Mouse (Mus musculus) Patski (cell line): ENCODE measurements around the gene Commd7. TPM values are rescaled to one million over a fixed set of nuclear protein-coding genes. Genes with fewer than 3 reads are reported as not detected.

Experiments used
- ATAC-seq: fragments of 100-300 bp; one replicate; pipeline ENCODE4 v1.8.0; 2021
- CTCF ChIA-PET: fragments of 350-600 bp; sonication (Branson Sonifier 250); formaldehyde crosslinking; loops from one replicate; lab custom pipeline; 2022; ENCODE audit warnings: inconsistent platforms; lab: Charles Lee
- POLR2A ChIA-PET: fragments of 350-600 bp; sonication (Branson Sonifier 250); formaldehyde crosslinking; loops from one replicate; lab custom pipeline; 2022; ENCODE audit warnings: antibody characterized with exemption, inconsistent platforms; lab: Charles Lee
- DNase-seq: peaks from one replicate; pipeline ENCODE4 v3.0.0-alpha.2; 2011; ENCODE audit warnings: low read depth, low spot score
- H3K27me3 ChIP-seq: fragments of 371-371 bp; one replicate; pipeline ENCODE4 v1.5.1; 2021
- CTCF ChIP-seq: fragments of 100-300 bp; IDR thresholded peaks from one replicate; pipeline ENCODE4 v1.5.1; 2021
- in situ Hi-C: fragments of 300-500 bp; cut with MboI; formaldehyde crosslinking; loops from 3 replicates; pipeline ENCODE4 v1.11.1; 2018; ENCODE audit warnings: low pct_unique_long_range_greater_than_20kb, mixed read lengths
- polyA plus RNA-seq: library from polyadenylated mRNA; unstranded; gene quantifications from one replicate; pipeline ENCODE4 v1.2.3, GENCODE M21; 2021

Commd7 gene
- polyA plus RNA-seq, 1 experiment from 2014 or later: 36.7 TPM

GRCm38 (mm10) chr2:153607870-153608515, 24.6 kb downstream of the Commd7 start:
- ChIA-PET CTCF (interaction anchor here (1.1 kb wide), 1 partner anchor 22 kb away, joined by 3 read pairs; no protein-coding TSS in a partner anchor), POLR2A (no interaction called here)
- DNase-seq (no peak), ATAC-seq (no peak)
- H3K27me3 ChIP-seq: no peaks in the 10 kb centered on the region
- TF ChIP-seq CTCF: no peak
- in situ Hi-C loops: no loop called here

- in situ Hi-C loops: no loop called here
- ATAC-seq (no peak), DNase-seq (no peak)
- ChIA-PET CTCF (interaction anchor here (0.7 to 0.8 kb wide), 2 partner anchors 11 to 125 kb away, joined by 3 read pairs; no protein-coding TSS in a partner anchor), POLR2A (interaction anchor here (1.2 kb wide), 1 partner anchor 12 kb away, joined by 5 read pairs; no protein-coding TSS in a partner anchor)
- H3K27me3 ChIP-seq: no peaks in the 10 kb centered on the region
- peak; percentile 54 for TF ChIP-seq CTCF
These were observed 26.2 kb downstream of the Commd7 start for GRCm38 (mm10) chr2:153606421-153606820.

- no peak for DNase-seq
- CTCF ChIA-PET: no interaction called here
These were observed 28.9 kb downstream of the Commd7 start for GRCm38 (mm10) chr2:153603724-153604123.

GRCm38 (mm10) chr2:153600667-153601648, 31.6 kb downstream of the Commd7 start:
- ChIA-PET POLR2A (no interaction called here), CTCF (interaction anchor here (1.8 kb wide), 1 partner anchor 9 kb away, joined by 7 read pairs; no protein-coding TSS in a partner anchor)
- no peaks in the 10 kb centered on the region for H3K27me3 ChIP-seq
- ATAC-seq (no peak), DNase-seq (no peak)
- in situ Hi-C loops: no loop called here
- no peak for TF ChIP-seq CTCF

More at GRCm38 (mm10) chr2:153603724-153604123, 28.9 kb downstream of the Commd7 start:
- no peak for ATAC-seq
- POLR2A ChIA-PET: no interaction called here
- in situ Hi-C loops: no loop called here
- H3K27me3 ChIP-seq: no peaks in the 10 kb centered on the region
- peak; percentile 40 for TF ChIP-seq CTCF

GRCm38 (mm10) chr2:153600021-153600666, 32.4 kb downstream of the Commd7 start:
- ChIA-PET CTCF (interaction anchor here (1.1 to 1.8 kb wide), 3 partner anchors 10 to 36 kb away, joined by 3 to 7 read pairs (median 4); no protein-coding TSS in a partner anchor), POLR2A (no interaction called here)
- in situ Hi-C loops: no loop called here
- ATAC-seq (peak; percentile 94), DNase-seq (no peak)
- TF ChIP-seq CTCF: peak; percentile 90
- H3K27me3 ChIP-seq: no peaks in the 10 kb centered on the region

- ChIA-PET CTCF (no interaction called here), POLR2A (no interaction called here)
- ATAC-seq: no peak
- H3K27me3 ChIP-seq: no peaks in the 10 kb centered on the region
- TF ChIP-seq CTCF: no peak
- in situ Hi-C loops: loop anchor here (25.0 kb wide), 1 partner anchor 260 kb away; the partner anchor contains the start of gene Asxl1
- DNase-seq: no peak
These were observed 35.0 kb downstream of the Commd7 start for GRCm38 (mm10) chr2:153597626-153598025.

GRCm38 (mm10) chr2:153597014-153597413, 35.6 kb downstream of the Commd7 start:
- no peaks in the 10 kb centered on the region for H3K27me3 ChIP-seq
- POLR2A ChIA-PET: no interaction called here
- no peak for ATAC-seq
- CTCF ChIA-PET: interaction anchor here (0.9 kb wide), 1 partner anchor 16 kb away, joined by 4 read pairs; no protein-coding TSS in a partner anchor
- no peak for DNase-seq
- in situ Hi-C loops: loop anchor here (25.0 kb wide), 1 partner anchor 260 kb away; the partner anchor contains the start of gene Asxl1
- TF ChIP-seq CTCF: no peak

GRCm38 (mm10) chr2:153594998-153595397, 37.6 kb downstream of the Commd7 start:
- POLR2A ChIA-PET: no interaction called here
- CTCF ChIA-PET: no interaction called here

GRCm38 (mm10) chr2:153593186-153593585, 39.4 kb downstream of the Commd7 start:
- TF ChIP-seq CTCF: no peak
- CTCF ChIA-PET: interaction anchor here (2.7 kb wide), 1 partner anchor 115 kb away, joined by 11 read pairs; no protein-coding TSS in a partner anchor
- in situ Hi-C loops: loop anchor here (25.0 kb wide), 1 partner anchor 256 kb away; the partner anchor contains the start of gene Asxl1
- POLR2A ChIA-PET: no interaction called here
- H3K27me3 ChIP-seq: no peaks in the 10 kb centered on the region
- ATAC-seq (no peak), DNase-seq (no peak)

More at GRCm38 (mm10) chr2:153594998-153595397, 37.6 kb downstream of the Commd7 start:
- DNase-seq (no peak), ATAC-seq (no peak)
- H3K27me3 ChIP-seq: no peaks in the 10 kb centered on the region
- no peak for TF ChIP-seq CTCF
- in situ Hi-C loops: loop anchor here (25.0 kb wide), 1 partner anchor 258 kb away; the partner anchor contains the start of gene Asxl1
